In the genomic region with DNA sequence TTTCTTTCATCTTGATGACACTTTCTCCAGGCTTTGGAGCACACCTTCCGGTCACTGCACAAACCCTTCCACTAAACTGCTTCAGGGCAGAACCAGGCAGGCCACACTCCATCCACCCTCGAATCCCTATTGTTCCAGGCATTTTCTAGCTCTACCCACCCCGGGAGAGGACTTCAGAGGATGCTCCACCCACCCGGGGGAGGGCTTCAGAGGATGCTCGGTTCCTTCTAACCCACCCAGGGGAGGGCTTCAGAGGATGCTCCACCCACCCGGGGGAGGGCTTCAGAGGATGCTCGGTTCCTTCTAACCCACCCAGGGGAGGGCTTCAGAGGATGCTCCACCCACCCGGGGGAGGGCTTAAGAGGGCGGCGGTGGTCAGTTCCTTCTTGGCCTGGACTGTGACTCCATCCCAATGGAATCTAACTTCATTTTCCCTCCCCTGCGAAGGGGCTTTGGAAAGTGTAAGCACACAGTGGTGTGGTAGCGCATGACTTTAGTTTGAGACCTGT, we compare ENCODE assay signal across 8 mouse cellular contexts. TPM values are rescaled to one million over a fixed set of nuclear protein-coding genes. Genes with fewer than 3 reads are reported as not detected.
DNase-seq lines count a peak whose midpoint lies in the region; ATAC-seq and TF ChIP-seq lines count a peak whose summit lies in the region.
"Not testable (repeated sequence)": the region's sequence is repeated elsewhere in the genome, so short reads cannot be mapped to it uniquely, and the experiment has no call there.

No protein-coding gene starts in this region.

- not testable (repeated sequence) for H3K4me1 ChIP-seq in embryonic facial prominence, embryonic 14.5 days (ENCODE audit: control insufficient read depth, insufficient read depth, low read length); hindbrain, embryonic 12.5 days; kidney, postnatal 0 days (replicated peaks; ENCODE audit: insufficient read depth, low read length); midbrain, embryonic 12.5 days

- H3K4me2 ChIP-seq in embryonic facial prominence, embryonic 14.5 days (ENCODE audit: low read depth, low read length); hindbrain, embryonic 12.5 days (replicated peaks); kidney, postnatal 0 days (ENCODE audit: low read length); midbrain, embryonic 12.5 days (replicated peaks): not testable (repeated sequence)

- not testable (repeated sequence) for H3K27ac ChIP-seq in embryonic facial prominence, embryonic 14.5 days (replicated peaks; ENCODE audit: low read depth, low read length); hindbrain, embryonic 12.5 days; kidney, postnatal 0 days
- H3K27ac ChIP-seq in midbrain, embryonic 12.5 days (replicated peaks) = peak overlapping the region; percentile 15; the same call in 1 of the 2 replicates

- H3K27me3 ChIP-seq in embryonic facial prominence, embryonic 14.5 days (replicated peaks; ENCODE audit: control insufficient read depth, insufficient read depth, low read length); hindbrain, embryonic 12.5 days; kidney, postnatal 0 days (ENCODE audit: insufficient read depth, low read length); midbrain, embryonic 12.5 days: not testable (repeated sequence)

- not testable (repeated sequence) for H3K9ac ChIP-seq in embryonic facial prominence, embryonic 14.5 days (ENCODE audit: low read depth, low read length); hindbrain, embryonic 12.5 days; kidney, postnatal 0 days (ENCODE audit: low read depth, low read length); midbrain, embryonic 12.5 days (replicated peaks)

- TF ChIP-seq CTCF in kidney, postnatal 0 days (IDR thresholded peaks at IDR 0.05; ENCODE audit: low read depth) = not testable (repeated sequence)

- H3K9me3 ChIP-seq in embryonic facial prominence, embryonic 14.5 days (ENCODE audit: control insufficient read depth, low read length); hindbrain, embryonic 12.5 days (replicated peaks); kidney, postnatal 0 days (replicated peaks; ENCODE audit: low read length); midbrain, embryonic 12.5 days: not testable (repeated sequence)

- not testable (repeated sequence) for H3K4me3 ChIP-seq in embryonic facial prominence, embryonic 14.5 days (ENCODE audit: low read depth, low read length); hindbrain, embryonic 12.5 days; kidney, postnatal 0 days (replicated peaks; ENCODE audit: low read depth, low read length); midbrain, embryonic 12.5 days

- DNase-seq in NIH3T3 (ENCODE audit: low read depth) = peak; percentile 57
- not testable (repeated sequence) for DNase-seq in embryonic facial prominence, embryonic 14.5 days (ENCODE audit: low spot score)
- DNase-seq in heart, adult 18-20 months = peak; percentile 30 to 40
- DNase-seq in kidney, postnatal 0 days (ENCODE audit: low spot score) = peak; percentile 67
- DNase-seq in lung, adult 18-20 months = peak; percentile 24 to 37
- peak; percentile 59 for DNase-seq in testis, postnatal 10 days (ENCODE audit: low spot score)

- 19% methylated on average over 10 of the region's 12 CpGs for WGBS in embryonic facial prominence, embryonic 14.5 days
- 15% methylated on average over 12 of the region's 12 CpGs for WGBS in hindbrain, embryonic 12.5 days
- WGBS in kidney, postnatal 0 days = 14% methylated on average over 12 of the region's 12 CpGs
- WGBS in midbrain, embryonic 12.5 days = 9% methylated on average over 12 of the region's 12 CpGs

- H3K36me3 ChIP-seq in embryonic facial prominence, embryonic 14.5 days (ENCODE audit: control insufficient read depth, insufficient read depth, low read length); kidney, postnatal 0 days (ENCODE audit: insufficient read depth, low read length): not testable (repeated sequence)
- peaks cover 14% of the 10 kb centered on the region; the same call in 1 of the 2 replicates for H3K36me3 ChIP-seq in hindbrain, embryonic 12.5 days
- peaks cover 11% of the 10 kb centered on the region for H3K36me3 ChIP-seq in midbrain, embryonic 12.5 days

- peak; percentile 58; the same call in 1 of the 2 replicates for ATAC-seq in embryonic facial prominence, embryonic 14.5 days (ENCODE audit: low read depth)
- ATAC-seq in hindbrain, embryonic 12.5 days (ENCODE audit: low FRiP score) = peak; percentile 80
- peak; percentile 80 for ATAC-seq in kidney, postnatal 0 days (replicated peaks; ENCODE audit: low FRiP score, low read depth)
- ATAC-seq in midbrain, embryonic 12.5 days (ENCODE audit: low FRiP score, low read depth) = peak; percentile 78

RNA-seq across cellular contexts. Expression of gene Arf2, which starts 23.6 kb away (rescaled TPM):
- 63.6 and 69.6 TPM in 2 replicates for polyA plus RNA-seq in embryonic facial prominence, embryonic 14.5 days (2014; fragmentation: Nextera tagmentation; extraction: Ambion mirVana)
- 10 to 100 TPM; 24.2 to 30.8 TPM for total RNA-seq in heart, adult 18-20 months (2021)
- 140 and 145 TPM in 2 replicates for polyA plus RNA-seq in hindbrain, embryonic 12.5 days (2016; fragmentation: Nextera tagmentation; extraction: Ambion mirVana)
- 74.1 and 76.0 TPM in 2 replicates for polyA plus RNA-seq in kidney, postnatal 0 days (2015; fragmentation: Nextera tagmentation; extraction: Ambion mirVana)
- 152 and 156 TPM in 2 replicates for polyA plus RNA-seq in midbrain, embryonic 12.5 days (2016; fragmentation: Nextera tagmentation; extraction: Ambion mirVana)

RNA-seq across cellular contexts. Expression of gene Nsf, which starts 36.2 kb away (rescaled TPM):
- polyA plus RNA-seq in embryonic facial prominence, embryonic 14.5 days (2014; fragmentation: Nextera tagmentation; extraction: Ambion mirVana) = 39.9 and 50.0 TPM in 2 replicates
- 10 to 100 TPM; 23.8 to 33.2 TPM for total RNA-seq in heart, adult 18-20 months (2021)
- polyA plus RNA-seq in hindbrain, embryonic 12.5 days (2016; fragmentation: Nextera tagmentation; extraction: Ambion mirVana) = 81.7 and 85.7 TPM in 2 replicates
- 37.1 and 41.2 TPM in 2 replicates for polyA plus RNA-seq in kidney, postnatal 0 days (2015; fragmentation: Nextera tagmentation; extraction: Ambion mirVana)
- 77.3 and 80.0 TPM in 2 replicates for polyA plus RNA-seq in midbrain, embryonic 12.5 days (2016; fragmentation: Nextera tagmentation; extraction: Ambion mirVana)
